Mouse (Mus musculus) 416B (cell line): Measurements from ENCODE around the gene Arhgef10l.
A peak's percentile ranks its signal among the peaks of the same experiment; 100 is the strongest.
"Not testable (repeated sequence)": the region's sequence is repeated elsewhere in the genome, so short reads cannot be mapped to it uniquely, and the experiment has no call there.

Experiments used
- DNase-seq: peaks from one replicate; pipeline ENCODE4 v3.0.0; 2011; ENCODE audit warnings: low read depth

The Arhgef10l gene

GRCm38 (mm10) chr4:140605790-140606189 lies 60.0 kb downstream of the Arhgef10l start:
- DNase-seq = no peak

GRCm38 (mm10) chr4:140605247-140605646 lies 60.6 kb downstream of the Arhgef10l start:
- DNase-seq = no peak

- no peak for DNase-seq
These were observed 61.3 kb downstream of the Arhgef10l start for GRCm38 (mm10) chr4:140604541-140604940.

- DNase-seq = no peak
These were observed 63.8 kb downstream of the Arhgef10l start for GRCm38 (mm10) chr4:140602022-140602421.

GRCm38 (mm10) chr4:140601153-140601552 lies 64.7 kb downstream of the Arhgef10l start:
- DNase-seq = no peak

GRCm38 (mm10) chr4:140598846-140599245 lies 67.0 kb downstream of the Arhgef10l start:
- peak; percentile 80 for DNase-seq

- no peak for DNase-seq
These were observed 67.9 kb downstream of the Arhgef10l start for GRCm38 (mm10) chr4:140597928-140598327.

GRCm38 (mm10) chr4:140597378-140597777 lies 68.4 kb downstream of the Arhgef10l start:
- no peak for DNase-seq

- no peak for DNase-seq
These were observed 71.9 kb downstream of the Arhgef10l start for GRCm38 (mm10) chr4:140593771-140594505.

- DNase-seq = no peak
These were observed 72.6 kb downstream of the Arhgef10l start for GRCm38 (mm10) chr4:140592990-140593770.

- DNase-seq = peak; percentile 86
These were observed 73.5 kb downstream of the Arhgef10l start for GRCm38 (mm10) chr4:140592217-140592759.

GRCm38 (mm10) chr4:140586478-140586877 lies 79.3 kb downstream of the Arhgef10l start:
- DNase-seq = peak; percentile 65

GRCm38 (mm10) chr4:140584240-140584639 lies 81.6 kb downstream of the Arhgef10l start:
- DNase-seq = peak; percentile 94

- peak; percentile 97 for DNase-seq
These were observed 83.3 kb downstream of the Arhgef10l start for GRCm38 (mm10) chr4:140582390-140583088.

- peak; percentile 62 for DNase-seq
These were observed 84.0 kb downstream of the Arhgef10l start for GRCm38 (mm10) chr4:140581730-140582389.

GRCm38 (mm10) chr4:140581341-140581729 lies 84.5 kb downstream of the Arhgef10l start:
- DNase-seq = peak; percentile 25

- no peak for DNase-seq
These were observed 84.9 kb downstream of the Arhgef10l start for GRCm38 (mm10) chr4:140580866-140581265.

GRCm38 (mm10) chr4:140579576-140579975 lies 86.2 kb downstream of the Arhgef10l start:
- DNase-seq = peak; percentile 79

GRCm38 (mm10) chr4:140579149-140579548 lies 86.7 kb downstream of the Arhgef10l start:
- DNase-seq = no peak

- no peak for DNase-seq
These were observed 89.2 kb downstream of the Arhgef10l start for GRCm38 (mm10) chr4:140576628-140577027.

- DNase-seq = not testable (repeated sequence)
These were observed 90.9 kb downstream of the Arhgef10l start for GRCm38 (mm10) chr4:140574863-140575262.

GRCm38 (mm10) chr4:140572376-140572775 lies 93.4 kb downstream of the Arhgef10l start:
- no peak for DNase-seq
